Mouse (Mus musculus) adrenal gland, adult 8-10 months (tissue): Measurements from ENCODE around the gene Crim1. TPM values are rescaled to one million over a fixed set of nuclear protein-coding genes. Genes with fewer than 3 reads are reported as not detected.
A peak's percentile ranks its signal among the peaks of the same experiment; 100 is the strongest.

Experiments
- DNase-seq: peaks from one replicate; pipeline ENCODE4 v3.0.0; 2022
- total RNA-seq, 4 experiments: library from RNA; stranded (reverse); gene quantifications; 2 replicates each; pipeline ENCODE4 v1.2.4; 2022

The Crim1 gene
- total RNA-seq, 4 experiments from 2014 or later = 36.6 to 49.5 (median 41.8) TPM

DNA sequence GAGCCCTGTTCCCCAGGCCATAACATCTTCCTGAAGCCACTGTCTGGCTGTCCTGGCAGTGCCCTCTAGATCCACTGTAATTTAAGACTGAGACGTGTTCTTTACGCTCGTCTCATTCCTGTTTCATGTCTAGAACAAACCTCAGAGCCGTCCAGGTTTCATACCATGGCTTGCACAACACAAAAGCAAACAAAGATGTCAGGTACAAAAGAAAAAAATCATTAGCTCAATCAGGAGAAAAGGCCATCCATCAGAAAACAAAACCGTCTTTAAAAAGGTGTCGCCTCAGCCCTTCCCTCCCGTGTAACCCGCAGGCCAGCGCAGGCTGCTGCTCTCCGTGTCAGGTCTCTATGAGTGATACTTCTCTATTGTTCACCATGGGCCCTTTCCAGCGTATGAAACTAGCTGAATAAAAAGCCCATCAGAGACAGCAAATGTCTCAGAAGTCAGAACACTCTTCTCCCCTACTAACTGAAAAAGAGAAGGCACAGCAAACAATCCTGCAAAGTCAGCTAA is 179.7 kb downstream of the Crim1 start:
- DNase-seq = no peak

DNA sequence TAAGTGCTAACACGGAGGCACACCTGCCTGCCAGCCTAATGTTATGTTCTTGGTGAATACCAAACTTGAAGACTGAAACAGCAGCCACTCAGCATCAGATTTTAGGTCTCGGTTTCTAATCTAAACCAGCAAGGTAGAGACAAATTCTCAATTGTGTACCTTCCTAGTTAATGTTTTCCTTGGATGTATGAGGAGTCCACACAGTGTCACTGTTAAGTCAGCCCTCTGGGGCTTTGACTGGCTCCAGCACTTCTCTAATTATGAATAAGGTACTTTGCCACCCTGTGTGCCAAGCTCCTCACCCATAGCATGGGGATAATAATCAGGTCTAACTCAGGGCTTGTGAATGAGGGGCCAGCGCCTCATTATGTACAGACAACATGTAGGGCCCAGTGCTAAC is 182.3 kb downstream of the Crim1 start:
- no peak for DNase-seq

DNA sequence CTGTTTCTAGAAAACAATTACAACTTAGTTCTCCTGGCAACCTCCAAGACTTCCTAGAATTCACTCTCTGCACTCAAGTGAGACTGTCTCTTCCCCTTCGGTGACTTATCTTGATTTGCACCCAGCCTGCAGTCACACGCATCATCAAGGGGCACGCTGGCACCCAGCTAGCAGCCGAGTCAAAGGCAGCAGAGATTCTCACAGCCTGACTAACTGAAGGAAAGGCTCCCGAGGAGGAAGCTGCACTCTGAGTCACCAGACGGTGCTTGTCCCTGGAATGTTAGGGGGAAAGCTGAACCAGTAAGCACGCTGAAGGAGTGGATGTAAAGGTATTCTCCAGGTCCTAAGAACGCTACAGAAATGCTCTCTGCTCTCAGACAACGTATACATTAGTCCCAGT is 187.6 kb downstream of the Crim1 start:
- DNase-seq = peak; percentile 14

DNA sequence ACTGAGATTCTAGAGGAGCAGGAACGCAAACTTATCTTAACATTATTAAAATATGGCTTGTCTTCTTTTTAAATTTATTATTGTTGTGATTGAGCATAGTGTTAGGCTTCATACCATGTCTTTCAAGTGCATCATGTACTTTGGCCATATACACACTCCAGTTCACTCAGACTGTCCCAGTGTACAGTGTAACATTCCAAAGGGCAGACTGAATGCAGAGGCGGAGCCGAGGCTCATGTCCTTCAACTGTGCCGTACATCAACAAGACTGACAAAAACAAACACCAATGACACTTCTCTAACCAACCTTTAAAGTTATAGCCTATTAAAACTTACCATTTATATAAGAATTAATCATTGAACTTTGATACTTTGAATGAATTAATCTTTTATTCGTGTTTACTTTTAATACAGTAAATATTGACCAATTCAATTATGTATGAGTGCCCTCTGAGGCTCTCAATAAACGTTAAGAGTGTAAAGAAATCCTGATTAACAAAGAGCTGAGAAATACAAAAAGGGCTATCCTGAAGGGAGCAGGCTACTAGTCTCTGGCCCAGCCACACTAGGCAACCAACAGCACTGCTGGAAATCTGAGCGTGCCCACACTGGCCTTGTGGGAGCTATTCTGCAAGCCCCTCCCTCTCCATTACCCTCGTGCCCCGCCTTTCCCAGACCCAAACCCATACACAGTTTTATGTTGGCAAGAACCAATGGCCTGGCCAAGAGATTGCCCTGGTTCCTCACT is 188.2 kb downstream of the Crim1 start:
- DNase-seq = no peak

DNA sequence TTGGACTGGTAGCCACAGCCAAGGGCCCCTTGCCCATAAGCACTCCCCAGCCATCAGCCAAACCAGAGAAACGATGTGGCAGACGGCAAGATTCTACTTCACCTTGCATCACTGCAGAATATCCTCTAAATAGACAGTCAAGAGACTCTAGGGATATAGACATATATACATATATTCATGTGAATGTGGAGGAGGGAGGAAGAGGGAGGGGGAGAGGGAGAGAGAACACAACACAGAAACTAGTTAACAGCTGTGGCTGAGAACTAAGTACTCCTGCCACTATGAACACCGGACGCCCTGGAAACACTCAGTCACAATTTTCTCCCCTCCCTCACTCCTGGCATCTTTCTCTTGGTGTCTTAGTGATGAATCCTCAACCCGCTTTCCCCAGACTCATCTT is 189.5 kb downstream of the Crim1 start:
- no peak for DNase-seq

DNA sequence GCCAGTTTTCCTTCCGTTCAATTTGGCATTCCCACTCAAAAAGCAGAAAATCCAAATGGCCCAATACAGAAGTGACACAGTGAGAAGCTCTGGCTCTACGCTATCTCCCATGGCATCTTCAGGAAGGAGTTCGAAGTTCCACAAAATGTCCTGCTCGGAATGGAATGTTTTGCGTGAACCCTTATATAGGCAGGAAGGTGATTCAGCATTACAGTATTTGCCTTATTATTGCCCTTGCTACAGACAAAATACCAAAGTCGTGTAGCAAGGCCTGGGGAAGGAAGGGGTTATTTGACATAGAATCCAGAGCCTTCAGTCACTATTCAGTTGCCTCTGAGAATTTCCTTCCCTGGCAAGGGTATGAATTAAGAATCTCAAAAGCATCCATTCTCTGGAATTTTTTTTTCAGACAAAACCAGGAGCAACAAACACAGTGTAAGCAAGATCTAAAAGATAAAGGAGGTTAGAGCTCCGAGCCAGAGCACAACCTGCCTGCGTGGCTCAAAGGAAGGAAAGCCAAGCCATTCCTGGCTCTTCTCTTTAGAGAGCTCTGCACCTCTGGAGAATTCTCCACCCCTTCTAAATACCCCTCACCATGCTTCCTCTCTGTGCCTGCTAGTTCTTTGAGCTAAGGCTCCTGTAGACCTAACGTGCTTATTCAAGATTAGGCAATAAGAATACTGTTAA is 192.5 kb downstream of the Crim1 start:
- DNase-seq = no peak

DNA sequence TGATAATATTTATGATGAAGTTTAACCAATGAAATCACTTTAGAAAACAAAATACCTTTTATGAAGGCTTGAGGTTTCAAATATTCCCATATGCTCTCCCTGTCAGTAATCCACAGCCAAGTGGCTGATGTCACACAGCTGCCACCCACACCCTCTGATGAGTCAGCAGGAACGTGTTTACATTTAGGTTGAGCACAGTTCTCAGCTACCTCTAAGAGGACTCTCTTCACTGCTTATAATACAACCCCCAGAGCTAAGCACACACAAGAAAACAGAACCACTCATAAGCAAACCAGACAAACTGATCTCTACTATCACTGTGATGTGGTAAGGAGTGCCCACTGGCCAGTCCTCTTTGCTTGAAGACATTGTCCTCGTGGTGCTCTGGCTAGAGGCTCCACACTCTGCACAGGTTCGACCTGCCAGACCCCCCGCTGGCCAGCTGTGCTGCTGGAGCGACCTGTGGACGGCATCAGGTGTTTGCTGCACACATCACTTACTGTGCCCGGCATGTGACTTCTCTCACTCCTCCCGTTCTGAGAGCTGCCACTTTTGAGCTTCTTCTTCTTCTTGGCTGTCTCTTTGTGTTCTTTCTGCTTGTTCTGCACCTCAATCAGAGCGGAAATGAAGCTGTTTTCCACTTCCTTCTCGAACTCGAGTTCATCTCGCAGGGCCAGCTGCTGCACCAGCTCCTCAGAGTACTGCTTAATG is 200.2 kb downstream of the Crim1 start:
- no peak for DNase-seq

DNA sequence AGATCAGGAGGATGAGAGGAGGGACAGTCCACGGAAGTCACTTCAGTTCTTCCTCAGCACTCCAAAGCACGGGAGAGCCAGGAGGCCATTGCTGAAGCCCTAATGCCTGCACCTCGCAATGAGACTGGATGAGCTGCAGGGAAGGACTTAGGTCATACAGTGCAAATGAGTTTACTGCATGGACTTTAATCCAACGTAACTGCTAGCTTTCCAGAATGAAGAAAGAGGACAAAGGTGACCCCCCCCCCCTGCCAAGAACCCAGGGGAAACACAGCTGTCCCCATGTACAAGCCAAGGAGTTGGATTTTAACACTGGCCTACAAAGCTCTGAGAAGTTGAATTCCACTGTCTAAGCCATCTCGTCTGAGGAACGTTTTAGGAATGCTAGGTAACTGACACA is 201.3 kb downstream of the Crim1 start:
- no peak for DNase-seq

DNA sequence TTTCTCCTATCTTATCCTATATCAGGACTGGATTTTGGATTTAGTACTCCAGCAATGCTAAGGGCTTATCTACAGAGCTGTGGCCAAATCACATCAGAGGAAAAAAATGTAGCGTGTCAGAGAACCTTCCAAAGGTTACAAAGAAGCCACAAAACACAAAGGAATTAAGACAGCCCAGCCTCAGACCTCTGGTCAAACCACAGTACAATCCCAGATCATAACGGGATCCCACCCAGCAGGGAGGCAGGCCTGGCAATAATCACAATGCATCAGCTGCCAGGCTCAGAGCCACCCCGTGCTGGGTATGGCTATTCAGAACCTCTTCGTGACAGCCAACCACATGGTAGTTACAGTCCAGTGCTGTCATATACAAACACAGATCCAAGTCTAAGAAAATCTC is 201.7 kb downstream of the Crim1 start:
- no peak for DNase-seq

DNA sequence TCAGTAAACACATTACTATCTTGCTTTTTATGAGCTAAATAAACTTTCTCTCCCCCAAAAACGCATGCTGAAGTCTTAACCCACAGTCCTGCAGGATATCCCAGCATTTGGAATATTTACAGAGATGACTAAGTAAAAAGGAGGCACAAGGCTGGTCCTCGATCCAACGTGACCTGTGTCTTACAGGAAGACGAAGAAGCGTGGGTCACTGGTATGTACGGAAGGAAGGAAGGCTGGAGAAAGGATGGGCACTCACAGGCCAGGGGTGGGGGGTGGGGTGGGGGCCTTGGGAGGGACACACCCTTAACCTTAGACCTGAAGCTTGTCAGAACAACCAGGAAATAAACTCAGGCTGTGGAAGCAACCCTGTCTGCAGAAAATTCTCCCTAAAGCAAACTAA is 202.1 kb downstream of the Crim1 start:
- DNase-seq = no peak

DNA sequence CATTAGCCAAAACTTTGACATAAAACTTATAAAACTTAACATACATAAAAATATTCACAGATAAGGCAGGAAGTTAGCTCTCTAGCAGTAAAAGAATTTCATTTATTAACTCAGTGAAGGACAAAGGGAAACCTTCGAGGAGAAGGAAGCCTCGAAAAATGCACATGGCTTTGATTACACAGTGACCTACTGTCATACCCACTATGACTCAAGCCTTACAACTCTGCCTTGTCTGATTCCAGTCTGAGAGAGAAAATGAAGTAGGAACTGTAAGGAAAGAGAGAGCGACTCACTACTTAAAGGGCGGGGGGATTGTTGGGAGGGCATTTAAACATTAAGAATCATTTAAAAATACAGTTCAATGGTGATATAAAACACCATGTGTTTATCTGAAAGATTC is 203.2 kb downstream of the Crim1 start:
- DNase-seq = no peak

DNA sequence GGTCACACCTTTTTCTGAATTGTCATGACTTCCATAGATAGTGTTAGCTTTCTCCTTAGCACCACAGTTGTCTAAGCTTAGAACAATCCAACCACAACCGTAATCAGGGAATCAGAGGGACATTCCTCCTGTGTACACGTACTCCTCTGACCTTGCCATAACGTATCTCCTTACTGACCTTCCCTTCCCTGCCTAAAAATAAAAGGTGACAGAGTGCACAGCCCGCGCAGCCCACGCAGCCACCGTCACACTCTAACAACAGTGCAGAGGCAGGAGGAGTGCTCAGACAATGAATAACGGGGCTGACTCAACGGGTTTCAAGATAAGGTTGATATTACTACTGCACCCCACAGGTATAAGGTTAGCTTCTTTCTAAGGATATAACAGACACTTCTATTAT is 203.8 kb downstream of the Crim1 start:
- no peak for DNase-seq

DNA sequence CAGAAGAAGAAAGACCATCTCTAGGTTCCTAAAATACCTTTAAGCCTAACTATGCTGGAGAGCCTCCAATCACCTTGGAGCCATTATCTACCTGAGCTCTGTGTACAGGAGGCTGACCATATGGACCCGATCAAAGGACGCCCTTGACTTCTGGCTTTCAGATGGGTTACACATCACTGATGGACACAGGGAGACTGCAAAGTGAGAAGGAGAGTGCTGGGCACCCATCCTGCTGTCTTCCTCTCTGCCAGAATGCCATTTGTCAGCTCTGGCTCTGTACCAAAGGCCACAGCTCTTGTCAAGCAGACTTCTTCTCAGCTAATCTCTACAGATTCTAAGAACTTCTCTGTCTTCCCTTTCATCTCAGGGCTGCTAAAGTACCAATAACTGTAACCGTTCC is 205.3 kb downstream of the Crim1 start:
- DNase-seq = peak; percentile 30

DNA sequence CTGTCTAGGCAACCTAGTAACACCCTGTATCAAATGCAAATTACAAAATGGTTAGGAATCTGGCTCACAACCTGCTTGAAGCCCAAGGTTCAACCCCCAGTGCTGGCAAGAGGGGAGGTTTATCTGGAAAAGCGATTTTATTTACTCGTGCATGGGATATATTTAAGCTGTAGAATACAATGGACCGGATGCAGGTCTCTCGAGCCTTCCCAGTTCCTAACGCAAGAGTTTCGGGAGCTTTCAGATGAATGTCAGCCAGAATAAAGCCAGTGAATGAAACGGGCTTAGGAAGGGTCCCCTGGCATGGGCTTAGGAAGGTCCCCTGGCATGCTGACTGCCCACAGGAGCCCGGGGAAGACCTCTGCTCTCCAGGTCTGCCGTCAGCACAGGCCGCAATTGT is 206.8 kb downstream of the Crim1 start:
- no peak for DNase-seq

DNA sequence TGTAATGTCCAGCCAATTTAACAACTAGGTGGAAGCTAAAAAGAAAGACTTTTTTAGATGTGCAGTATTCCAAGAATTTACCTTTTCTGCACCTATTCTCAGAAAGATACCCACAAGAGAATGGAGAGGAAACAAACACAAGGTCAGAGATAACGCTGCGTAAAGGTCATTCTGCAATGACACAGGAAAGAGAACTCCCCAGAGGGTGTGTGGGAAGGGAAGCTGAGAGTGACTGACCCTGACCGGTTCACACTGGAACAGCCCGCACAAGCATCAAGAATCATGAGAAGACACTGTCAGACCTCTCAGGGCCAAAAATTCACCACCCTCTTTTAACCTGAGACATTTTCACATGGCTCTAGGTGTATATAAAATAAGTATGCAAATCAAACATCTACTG is 207.5 kb downstream of the Crim1 start:
- DNase-seq = peak; percentile 40

DNA sequence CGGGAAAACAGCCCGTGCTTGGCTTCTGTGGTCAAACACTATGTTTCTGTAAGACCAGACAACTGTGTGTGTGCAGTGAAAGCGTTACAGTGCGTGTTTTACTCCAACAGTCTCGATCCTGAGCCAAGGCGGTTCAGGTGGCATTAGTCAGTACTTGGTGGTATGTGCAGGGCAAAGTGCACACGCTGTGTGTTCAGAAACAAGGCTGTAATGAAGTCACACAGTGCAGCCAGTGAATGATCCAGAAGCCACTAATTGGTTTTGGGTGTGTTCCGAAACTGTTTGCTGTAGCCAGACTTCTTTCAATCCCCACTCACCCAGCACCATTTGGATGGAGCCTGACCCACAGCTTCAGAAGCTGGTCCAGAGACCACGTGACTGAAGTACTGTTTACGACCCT is 208.3 kb downstream of the Crim1 start:
- no peak for DNase-seq

DNA sequence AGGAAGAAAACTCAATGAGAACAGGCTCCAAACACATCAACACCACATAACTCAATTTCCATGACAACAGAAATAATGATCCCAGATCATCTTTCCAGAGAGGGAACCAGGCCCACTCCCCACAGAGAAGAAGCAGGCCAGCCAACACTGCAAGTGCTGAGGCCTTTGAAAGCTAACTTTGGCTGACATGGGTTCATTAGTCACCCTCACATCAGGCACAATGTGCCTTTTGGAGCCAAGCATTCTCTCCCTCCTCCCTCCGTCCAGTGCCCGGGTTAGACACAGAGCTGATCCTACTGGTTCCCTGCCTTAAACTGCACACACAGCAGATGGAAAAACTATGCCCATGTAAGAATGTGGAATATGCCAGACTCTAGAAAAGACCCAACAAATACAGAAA is 209.9 kb downstream of the Crim1 start:
- no peak for DNase-seq

DNA sequence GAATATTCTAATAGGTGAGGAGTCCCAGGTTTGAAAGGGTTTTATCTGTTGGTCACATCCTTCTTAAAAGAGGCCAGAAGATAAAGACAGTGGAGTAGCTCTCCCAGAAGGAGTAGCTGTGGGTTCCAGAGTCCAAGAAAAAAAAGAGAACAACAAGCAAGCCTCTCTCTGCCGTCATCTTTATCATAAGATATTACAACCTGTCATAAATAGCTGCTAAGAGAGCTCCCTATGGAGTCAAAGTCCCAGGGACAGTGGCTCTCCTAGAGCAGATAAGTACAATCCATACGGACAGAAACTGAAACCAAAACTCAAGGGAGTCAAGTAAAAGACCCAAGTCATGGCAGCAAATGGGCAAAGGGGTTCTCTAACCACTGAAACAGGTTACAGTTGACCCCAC is 215.2 kb downstream of the Crim1 start:
- DNase-seq = no peak

DNA sequence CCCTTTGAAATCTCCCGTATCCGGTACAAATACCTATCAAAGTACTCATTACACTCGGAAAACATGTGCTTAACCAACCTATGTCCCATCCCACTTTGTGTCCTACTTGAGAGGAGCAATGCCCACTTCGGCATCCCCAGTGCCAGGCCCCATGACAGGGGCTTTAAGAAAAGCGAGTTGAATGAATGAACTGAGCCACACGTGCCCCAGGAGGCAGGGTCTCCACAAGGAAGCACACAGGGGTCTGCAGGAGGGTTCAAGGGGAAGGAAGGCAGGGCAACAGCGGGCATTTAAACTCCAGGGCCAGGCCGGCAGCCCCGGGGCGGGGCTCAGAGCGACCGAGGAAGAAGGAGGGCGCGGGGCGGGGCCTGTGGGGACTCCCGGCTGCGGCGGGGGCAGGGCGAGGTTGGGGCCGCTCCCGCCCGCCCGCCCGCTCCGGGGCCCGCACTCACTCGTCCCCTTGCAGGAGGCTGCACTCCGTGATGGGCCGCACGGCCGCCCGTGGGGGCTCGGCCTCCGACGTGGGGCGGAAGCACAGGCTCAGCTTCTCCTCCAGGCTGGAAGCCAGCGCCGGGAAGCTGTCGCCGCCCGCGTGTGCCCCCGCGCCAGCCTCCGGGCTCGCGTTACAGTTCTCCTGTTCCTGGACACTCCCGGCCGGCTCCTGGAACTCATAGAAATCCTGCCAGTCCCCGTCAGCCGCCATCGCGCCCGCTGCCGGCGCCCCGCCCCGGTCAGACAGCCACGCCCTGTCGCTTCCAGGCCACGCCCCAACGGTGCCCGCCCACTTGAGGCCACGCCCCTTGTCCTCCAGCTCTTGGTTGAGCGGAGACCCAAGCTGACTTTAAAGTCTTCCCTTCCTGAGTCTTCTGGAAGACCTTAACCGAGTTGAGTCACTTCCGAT is 217.6 kb downstream of the Crim1 start, which contains the start of gene Fez2:
Fez2 (minus strand) TSS at position 772 of the 901 bp plus-strand sequence.
- peak; percentile 92 for DNase-seq

DNA sequence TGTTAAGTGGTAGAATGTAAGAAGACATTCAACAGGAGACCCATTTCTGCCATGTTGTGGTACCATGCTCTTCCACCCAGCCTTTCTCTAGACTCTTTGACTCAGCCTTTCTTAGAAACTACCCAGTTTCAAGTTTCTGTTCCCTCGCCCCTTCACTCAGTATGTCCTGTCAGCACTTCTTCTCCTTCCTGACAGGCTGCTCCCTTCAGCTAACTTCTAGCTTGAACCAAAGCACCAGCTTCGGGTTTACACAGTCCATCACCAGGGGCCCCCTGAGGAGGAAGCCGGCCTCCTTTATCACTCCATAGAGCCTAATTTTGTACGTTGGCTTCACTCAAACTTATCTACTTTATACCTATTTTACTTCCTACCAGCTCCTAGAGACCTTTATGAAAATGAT is 219.2 kb downstream of the Crim1 start:
- DNase-seq = no peak

DNA sequence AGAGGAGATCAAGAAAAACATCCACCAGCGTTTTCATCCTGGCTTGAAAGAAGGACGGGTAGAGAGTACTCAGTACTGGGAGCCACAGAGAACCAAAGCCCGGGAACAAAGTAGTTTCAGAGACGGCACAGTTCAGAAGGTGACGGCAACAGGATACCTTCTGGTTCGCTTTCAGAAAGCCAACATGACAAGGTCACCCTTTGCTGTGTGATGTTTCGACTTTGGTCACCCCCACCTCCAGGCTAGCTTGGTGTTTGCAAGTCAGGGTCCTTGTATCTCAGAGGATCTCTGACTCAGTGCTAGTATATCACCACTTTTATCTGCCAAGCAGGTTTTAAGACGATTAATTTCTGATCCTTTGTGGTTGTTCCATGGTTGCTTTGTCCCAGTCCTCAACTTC is 225.0 kb downstream of the Crim1 start:
- peak; percentile 34 for DNase-seq
